Mouse (Mus musculus): ENCODE results near the gene Cfap46. TPM values are rescaled to one million over a fixed set of nuclear protein-coding genes. Genes with fewer than 3 reads are reported as not detected.

The Cfap46 gene
- total RNA-seq (2014; rRNA removed) (2.5 and 4.5 TPM in 2 replicates), polyA plus RNA-seq (2015; fragmentation: Nextera tagmentation; extraction: Ambion mirVana) (1.7 and 3.1 TPM in 2 replicates)

GRCm38 (mm10) chr7:139683706-139684552 lies at the start of gene Cfap46:
Gene Cfap46 (minus strand): TSS chr7:139683817.
- Histone ChIP-seq H3K9ac (peak within 1 kb of the TSS; percentile 56), H3K27me3 (ENCODE audit: insufficient read depth, low read length) (no peaks in the 10 kb centered on the region), H3K4me1 (ENCODE audit: insufficient read depth) (0 out of 2 replicates have a peak, but pooled peaks cover 3% of the 10 kb centered on the region), H3K36me3 (ENCODE audit: insufficient read depth) (no peaks in the 10 kb centered on the region), H3K9me3 (ENCODE audit: low read length) (no peaks in the 10 kb centered on the region), H3K4me3 (ENCODE audit: low read depth, low read length) (peak within 1 kb of the TSS; percentile 53), H3K27ac (ENCODE audit: low read depth, low read length) (peak within 1 kb of the TSS; percentile 60), H3K4me2 (ENCODE audit: low read depth) (peak within 1 kb of the TSS; percentile 64)
- 2% methylated on average over 31 of the region's 31 CpGs for WGBS
- no peak for TF ChIP-seq CTCF (IDR thresholded peaks at IDR 0.05; ENCODE audit: low read depth)
- DNase-seq (peak; percentile 72), ATAC-seq (peak; percentile 82)

- no peak for TF ChIP-seq CTCF (IDR thresholded peaks at IDR 0.05; ENCODE audit: low read depth)
- no peak for DNase-seq
- Histone ChIP-seq H3K4me1 (ENCODE audit: insufficient read depth) (no peaks in the 10 kb centered on the region), H3K4me3 (ENCODE audit: low read depth, low read length) (no peak overlapping the region), H3K27ac (ENCODE audit: low read depth, low read length) (no peak overlapping the region), H3K9ac (no peak overlapping the region), H3K9me3 (ENCODE audit: low read length) (no peaks in the 10 kb centered on the region), H3K36me3 (ENCODE audit: insufficient read depth) (no peaks in the 10 kb centered on the region), H3K4me2 (ENCODE audit: low read depth) (no peak overlapping the region), H3K27me3 (ENCODE audit: insufficient read depth, low read length) (no peaks in the 10 kb centered on the region)
- 72% methylated on average over 8 of the region's 8 CpGs for WGBS
- ATAC-seq: no peak
These were observed 47.7 kb upstream of the Cfap46 start for GRCm38 (mm10) chr7:139731276-139731696.

GRCm38 (mm10) chr7:139727072-139727471 lies 43.5 kb upstream of the Cfap46 start:
- H3K9ac ChIP-seq: no peak overlapping the region
- DNase-seq (no peak), ATAC-seq (no peak)
- H3K27ac ChIP-seq (ENCODE audit: low read depth, low read length): no peak overlapping the region
- no peak overlapping the region for H3K4me3 ChIP-seq (ENCODE audit: low read depth, low read length)
- no peaks in the 10 kb centered on the region for H3K9me3 ChIP-seq (ENCODE audit: low read length)
- H3K36me3 ChIP-seq (ENCODE audit: insufficient read depth): no peaks in the 10 kb centered on the region
- TF ChIP-seq CTCF (IDR thresholded peaks at IDR 0.05; ENCODE audit: low read depth): no peak
- H3K4me1 ChIP-seq (ENCODE audit: insufficient read depth): no peaks in the 10 kb centered on the region
- no peak overlapping the region for H3K4me2 ChIP-seq (ENCODE audit: low read depth)
- 28% methylated on average over 3 of the region's 3 CpGs for WGBS
- H3K27me3 ChIP-seq (ENCODE audit: insufficient read depth, low read length): no peaks in the 10 kb centered on the region

- no peak for DNase-seq
- WGBS: 72% methylated on average over 1 of the region's 1 CpGs
- no peak for TF ChIP-seq CTCF (IDR thresholded peaks at IDR 0.05; ENCODE audit: low read depth)
These were observed 42.0 kb upstream of the Cfap46 start for GRCm38 (mm10) chr7:139725641-139726040.

GRCm38 (mm10) chr7:139723986-139724385 lies 40.4 kb upstream of the Cfap46 start:
- ATAC-seq: no peak
- H3K4me2 ChIP-seq (ENCODE audit: low read depth): no peak overlapping the region
- H3K4me1 ChIP-seq (ENCODE audit: insufficient read depth): no peaks in the 10 kb centered on the region
- H3K4me3 ChIP-seq (ENCODE audit: low read depth, low read length): no peak overlapping the region
- TF ChIP-seq CTCF (IDR thresholded peaks at IDR 0.05; ENCODE audit: low read depth): no peak
- DNase-seq: no peak
- WGBS: 78% methylated on average over 4 of the region's 4 CpGs
- no peak overlapping the region for H3K9ac ChIP-seq
- no peaks in the 10 kb centered on the region for H3K27me3 ChIP-seq (ENCODE audit: insufficient read depth, low read length)
- no peaks in the 10 kb centered on the region for H3K9me3 ChIP-seq (ENCODE audit: low read length)
- H3K27ac ChIP-seq (ENCODE audit: low read depth, low read length): no peak overlapping the region
- no peaks in the 10 kb centered on the region for H3K36me3 ChIP-seq (ENCODE audit: insufficient read depth)

More at GRCm38 (mm10) chr7:139725641-139726040, 42.0 kb upstream of the Cfap46 start:
- H3K27me3 ChIP-seq (ENCODE audit: insufficient read depth, low read length): no peaks in the 10 kb centered on the region
- H3K4me1 ChIP-seq (ENCODE audit: insufficient read depth): no peaks in the 10 kb centered on the region
- no peak overlapping the region for H3K4me3 ChIP-seq (ENCODE audit: low read depth, low read length)
- no peak overlapping the region for H3K27ac ChIP-seq (ENCODE audit: low read depth, low read length)
- no peaks in the 10 kb centered on the region for H3K36me3 ChIP-seq (ENCODE audit: insufficient read depth)
- ATAC-seq: no peak
- H3K9ac ChIP-seq: no peak overlapping the region
- no peak overlapping the region for H3K4me2 ChIP-seq (ENCODE audit: low read depth)
- no peaks in the 10 kb centered on the region for H3K9me3 ChIP-seq (ENCODE audit: low read length)

- H3K9ac ChIP-seq: no peak overlapping the region
- no peak overlapping the region for H3K4me2 ChIP-seq (ENCODE audit: low read depth)
- no peak overlapping the region for H3K4me3 ChIP-seq (ENCODE audit: low read depth, low read length)
- no peaks in the 10 kb centered on the region for H3K27me3 ChIP-seq (ENCODE audit: insufficient read depth, low read length)
- no peaks in the 10 kb centered on the region for H3K36me3 ChIP-seq (ENCODE audit: insufficient read depth)
- H3K27ac ChIP-seq (ENCODE audit: low read depth, low read length): no peak overlapping the region
- no peaks in the 10 kb centered on the region for H3K4me1 ChIP-seq (ENCODE audit: insufficient read depth)
- no peaks in the 10 kb centered on the region for H3K9me3 ChIP-seq (ENCODE audit: low read length)
- no peak for DNase-seq
- 88% methylated on average over 2 of the region's 2 CpGs for WGBS
- TF ChIP-seq CTCF (IDR thresholded peaks at IDR 0.05; ENCODE audit: low read depth): no peak
- no peak for ATAC-seq
These were observed 37.6 kb upstream of the Cfap46 start for GRCm38 (mm10) chr7:139721196-139721595.

- ATAC-seq: no peak
- WGBS: 86% methylated on average over 8 of the region's 8 CpGs
These were observed 34.2 kb upstream of the Cfap46 start for GRCm38 (mm10) chr7:139717781-139718180.

More at GRCm38 (mm10) chr7:139717781-139718180, 34.2 kb upstream of the Cfap46 start:
- Histone ChIP-seq H3K4me3 (ENCODE audit: low read depth, low read length) (no peak overlapping the region), H3K9me3 (ENCODE audit: low read length) (no peaks in the 10 kb centered on the region), H3K27me3 (ENCODE audit: insufficient read depth, low read length) (no peaks in the 10 kb centered on the region), H3K27ac (ENCODE audit: low read depth, low read length) (no peak overlapping the region), H3K9ac (no peak overlapping the region), H3K4me2 (ENCODE audit: low read depth) (no peak overlapping the region), H3K36me3 (ENCODE audit: insufficient read depth) (no peaks in the 10 kb centered on the region), H3K4me1 (ENCODE audit: insufficient read depth) (no peaks in the 10 kb centered on the region)
- no peak for TF ChIP-seq CTCF (IDR thresholded peaks at IDR 0.05; ENCODE audit: low read depth)
- DNase-seq: no peak

All from forebrain, postnatal 0 days (tissue).